Mouse (Mus musculus) liver, postnatal 0 days (tissue): ENCODE measurements at regions not wholly inside any gene's neighbourhood (a gene's known extent, or its start where the extent isn't known, plus 50 kb on each side); places are given as distances from the start of the nearest gene placed in this dataset.

Source experiments
- ATAC-seq: fragments of 200-750 bp; cut with Nextera tagmentation; 2 replicates; pipeline ENCODE4 v1.8.0; 2017; ENCODE audit warnings: mild to moderate bottlenecking, moderate library complexity
- DNase-seq: peaks from one replicate; pipeline ENCODE4 v3.0.0-alpha.2; 2016
- H3K27ac ChIP-seq: fragments of 300-500 bp; sonication (generic); 2 replicates; pipeline ENCODE4 v1.5.1; 2014; ENCODE audit warnings: antibody characterized with exemption, moderate library complexity, mild to moderate bottlenecking, low read depth
- H3K27me3 ChIP-seq: fragments of 300-500 bp; sonication (generic); 2 replicates; pipeline ENCODE4 v1.6.1; 2014; ENCODE audit warnings: low read length, control low read depth, mixed read lengths; ENCODE audit not compliant: insufficient read depth
- H3K36me3 ChIP-seq: fragments of 300-500 bp; sonication (generic); replicated peaks from 2 replicates; pipeline ENCODE4 v1.6.1; 2014; ENCODE audit warnings: mild to moderate bottlenecking, control low read depth, low read length, moderate library complexity, mixed read lengths; ENCODE audit not compliant: insufficient read depth
- H3K4me1 ChIP-seq: fragments of 300-500 bp; sonication (generic); 2 replicates; pipeline ENCODE4 v1.6.1; 2014; ENCODE audit warnings: antibody characterized with exemption, mild to moderate bottlenecking, control low read depth; ENCODE audit not compliant: insufficient read depth
- H3K4me2 ChIP-seq: fragments of 300-500 bp; sonication (generic); 2 replicates; pipeline ENCODE4 v1.6.1; 2014; ENCODE audit warnings: low read depth, mild to moderate bottlenecking, low read length, moderate library complexity, mixed read lengths
- H3K4me3 ChIP-seq: fragments of 300-500 bp; sonication (generic); 2 replicates; pipeline ENCODE4 v1.5.1; 2014; ENCODE audit warnings: low read depth, low read length
- H3K9ac ChIP-seq: fragments of 300-500 bp; sonication (generic); replicated peaks from 2 replicates; pipeline ENCODE4 v1.6.1; 2014; ENCODE audit warnings: mild to moderate bottlenecking, moderate library complexity
- H3K9me3 ChIP-seq: fragments of 300-500 bp; sonication (generic); 2 replicates; pipeline ENCODE4 v1.6.1; 2016; ENCODE audit warnings: mild to moderate bottlenecking, control low read depth, low read length, mixed read lengths
- CTCF ChIP-seq: sonication (generic); IDR thresholded peaks from 2 replicates; pipeline ENCODE4 v1.5.1; 2016; ENCODE audit warnings: antibody characterized with exemption, low read depth
- EP300 ChIP-seq: IDR thresholded peaks from 2 replicates; pipeline ENCODE4 v1.6.1; 2016; ENCODE audit warnings: antibody characterized with exemption, low read depth, mild to moderate bottlenecking
- WGBS: fragments of 180-500 bp; shearing (Covaris S2); extraction: QIAGEN DNeasy Blood & Tissue Kit; methylation state at CpG from one replicate; pipeline ENCODE4 v1.1.7; 2014; ENCODE audit not compliant: insufficient replicate concordance; 5-methylcytosine and 5-hydroxymethylcytosine counted together

DNA sequence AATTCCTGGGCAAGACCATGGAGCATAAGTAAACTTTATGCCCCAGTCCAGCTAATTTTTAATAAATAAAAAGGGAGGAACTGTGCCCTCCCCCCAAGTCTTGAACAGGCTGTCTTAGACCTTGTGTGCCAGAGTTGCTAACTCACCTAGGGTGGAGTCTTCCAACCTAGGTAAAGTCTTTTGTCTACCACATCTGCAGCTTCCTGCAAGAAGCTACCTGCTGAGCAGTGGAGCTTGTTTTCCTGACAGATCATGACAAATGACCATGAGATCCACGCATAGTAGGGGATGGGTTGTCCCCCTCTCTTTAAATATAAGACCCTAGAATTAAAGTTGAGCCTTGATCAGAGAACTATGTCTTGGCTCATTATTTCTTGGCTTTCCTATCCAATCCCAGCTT is 100.1 kb upstream of the Ctnnd2 start:
- TF ChIP-seq CTCF, result no peak
- TF ChIP-seq EP300, result no peak
- ATAC-seq (no peak), DNase-seq (no peak)
- Histone ChIP-seq H3K9me3 (no peaks in the 10 kb centered on the region), H3K4me1 (no peaks in the 10 kb centered on the region), H3K9ac (no peak overlapping the region), H3K27ac (no peak overlapping the region), H3K36me3 (no peaks in the 10 kb centered on the region), H3K27me3 (no peaks in the 10 kb centered on the region), H3K4me3 (no peak overlapping the region), H3K4me2 (no peak overlapping the region)
- 58% methylated on average over 1 of the region's 1 CpGs for WGBS

DNA sequence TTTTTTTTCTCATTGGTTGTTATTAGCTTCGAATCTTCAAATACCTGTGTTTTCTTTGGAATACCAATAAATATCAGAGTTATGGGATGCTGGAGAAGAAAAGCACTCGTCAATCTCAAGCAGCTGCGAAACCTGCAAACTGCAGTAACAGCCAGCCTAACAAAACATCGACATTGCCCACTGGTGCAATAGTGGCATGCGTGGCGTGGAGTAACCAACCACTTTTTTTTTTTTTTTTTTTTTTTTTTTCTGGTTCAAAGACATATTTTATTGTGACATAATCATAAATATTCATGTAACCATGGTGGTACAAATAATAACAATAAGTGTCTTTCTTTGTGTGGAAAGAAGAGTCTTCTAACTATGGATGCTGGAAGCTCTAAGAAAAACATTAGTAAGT is 85.3 kb upstream of the Ctnnd2 start:
- DNase-seq (no peak), ATAC-seq (no peak)
- no peaks in the 10 kb centered on the region for H3K4me1 ChIP-seq
- TF ChIP-seq EP300 (no peak), CTCF (no peak)
- H3K9ac ChIP-seq, result no peak overlapping the region
- no peaks in the 10 kb centered on the region for H3K36me3 ChIP-seq
- WGBS, result 84% methylated on average over 6 of the region's 6 CpGs
- H3K4me3 ChIP-seq, result no peak overlapping the region
- H3K4me2 ChIP-seq, result no peak overlapping the region
- no peak overlapping the region for H3K27ac ChIP-seq
- no peaks in the 10 kb centered on the region for H3K27me3 ChIP-seq
- no peaks in the 10 kb centered on the region for H3K9me3 ChIP-seq

DNA sequence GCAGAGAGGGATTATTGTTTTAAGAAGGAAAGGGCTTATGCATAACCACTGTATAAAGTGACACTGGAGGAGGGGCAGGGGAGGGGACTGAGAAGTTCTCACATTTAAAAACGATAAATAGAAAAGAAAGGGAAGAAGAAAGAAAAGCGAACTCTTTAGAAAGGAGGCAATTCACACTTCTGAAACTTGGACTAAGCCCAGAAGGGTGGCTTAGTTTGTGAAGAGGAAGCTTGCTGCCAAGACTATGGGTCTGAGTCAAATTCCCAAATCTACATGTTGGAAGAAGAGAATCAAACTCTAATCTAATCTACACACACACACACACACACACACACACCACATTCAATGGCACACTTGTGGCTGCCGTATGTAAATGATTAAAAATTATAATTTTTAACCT is 50.3 kb upstream of the Ctnnd2 start:
- H3K27ac ChIP-seq, result no peak overlapping the region
- no peak overlapping the region for H3K4me3 ChIP-seq
- no peak for TF ChIP-seq EP300
- TF ChIP-seq CTCF, result no peak
- no peak for DNase-seq
- no peak overlapping the region for H3K9ac ChIP-seq
- H3K4me2 ChIP-seq, result no peak overlapping the region
- no peak for ATAC-seq
- 68% methylated on average over 3 of the region's 3 CpGs for WGBS
- no peaks in the 10 kb centered on the region for H3K27me3 ChIP-seq
- H3K4me1 ChIP-seq, result no peaks in the 10 kb centered on the region
- H3K9me3 ChIP-seq, result no peaks in the 10 kb centered on the region
- no peaks in the 10 kb centered on the region for H3K36me3 ChIP-seq
